Mouse (Mus musculus) thymus, adult 2 months (tissue): Measurements from ENCODE around the gene Pde5a.

Source experiments
- CTCF ChIP-seq: fragments of 200-500 bp; IDR thresholded peaks from 2 replicates; pipeline ENCODE4 v1.5.1; 2012; ENCODE audit warnings: mild to moderate bottlenecking, control low read depth, low read length, moderate library complexity, borderline replicate concordance; ENCODE audit not compliant: control insufficient read depth, poor library complexity, insufficient read depth; ENCODE audit errors: extremely low read depth
- POLR2A ChIP-seq: fragments of 200-500 bp; IDR thresholded peaks from 2 replicates; pipeline ENCODE4 v1.6.1; 2012; ENCODE audit warnings: mild to moderate bottlenecking, low read length, control low read depth, moderate library complexity; ENCODE audit not compliant: control insufficient read depth, poor library complexity, insufficient read depth; ENCODE audit errors: extremely low read depth

DNA sequence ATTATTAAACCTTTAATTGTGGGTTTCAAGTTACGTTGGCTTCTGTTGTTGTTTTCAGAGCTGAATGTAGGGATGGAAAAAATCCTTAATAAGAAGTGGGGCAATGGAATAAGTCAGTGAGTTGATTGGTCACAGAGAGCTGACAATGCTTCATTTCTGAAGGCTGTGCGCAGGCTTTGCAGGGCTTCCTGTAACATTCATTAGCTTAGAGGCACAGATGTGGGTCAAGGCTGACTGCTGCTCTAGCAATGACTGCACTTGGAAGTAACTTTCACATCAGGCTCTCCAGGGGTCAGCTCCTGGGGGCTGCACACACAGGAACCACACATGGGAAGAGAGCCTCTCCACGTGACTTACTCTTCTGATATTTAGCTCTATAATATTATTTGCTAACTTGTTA is 5.1 kb downstream of the Pde5a start:
- TF ChIP-seq POLR2A (no peak), CTCF (no peak)
